Mouse (Mus musculus) liver, adult 2 months (tissue): Measurements from ENCODE around the gene Trim67.

ENCODE experiments used
- CTCF ChIP-seq: fragments of 200-500 bp; IDR thresholded peaks from 2 replicates; pipeline ENCODE4 v1.5.1; 2011; ENCODE audit warnings: low read depth, low read length, control low read depth
- POLR2A ChIP-seq: fragments of 200-500 bp; IDR thresholded peaks from 2 replicates; pipeline ENCODE4 v1.6.1; 2011; ENCODE audit warnings: low read length, control low read depth; ENCODE audit not compliant: insufficient read depth; ENCODE audit errors: extremely low read depth

DNA sequence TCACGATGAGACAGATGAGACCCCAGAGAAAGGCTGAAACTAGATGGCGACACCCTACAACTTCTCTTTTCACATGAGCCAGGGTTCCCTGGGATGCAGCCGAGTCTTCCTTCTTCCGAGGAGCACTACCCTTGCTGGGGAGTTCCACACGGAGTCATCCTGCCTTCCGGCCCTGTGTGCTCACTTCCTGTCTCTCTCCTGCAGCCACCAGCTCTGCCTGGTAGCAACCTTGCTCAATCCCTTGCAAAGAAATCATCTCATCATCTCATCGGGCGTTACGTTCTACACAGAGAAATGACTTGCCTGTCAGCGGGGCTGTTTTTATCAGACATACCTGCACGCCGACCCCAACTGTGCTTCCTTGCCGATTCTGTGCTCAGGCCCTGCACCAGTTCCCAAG is 37.2 kb downstream of the Trim67 start:
- TF ChIP-seq CTCF: no peak
- TF ChIP-seq POLR2A: no peak
